Mouse (Mus musculus): ENCODE results near the gene Pias4.

Gene Pias4

GRCm38 (mm10) chr10:81137252-81138130, 30.2 kb downstream of the Pias4 start:
- DNase-seq: peak; percentile 99

- no peak for DNase-seq
Observed at GRCm38 (mm10) chr10:81136706-81137231, 31.0 kb downstream of the Pias4 start.

- DNase-seq: peak; percentile 89
Observed at GRCm38 (mm10) chr10:81135831-81136705, 31.7 kb downstream of the Pias4 start.

GRCm38 (mm10) chr10:81134966-81135681, 32.6 kb downstream of the Pias4 start, which contains the start of gene Zbtb7a:
Zbtb7a (plus strand) TSS chr10:81135220.
- peak; percentile 53 for DNase-seq

- DNase-seq: peak; percentile 19
Observed at GRCm38 (mm10) chr10:81134181-81134587, 33.5 kb downstream of the Pias4 start.

- DNase-seq: no peak
Observed at GRCm38 (mm10) chr10:81123500-81123899, 44.2 kb downstream of the Pias4 start.

GRCm38 (mm10) chr10:81122889-81123288, 44.8 kb downstream of the Pias4 start:
- DNase-seq: no peak

- no peak for DNase-seq
Observed at GRCm38 (mm10) chr10:81120650-81121049, 47.1 kb downstream of the Pias4 start.

GRCm38 (mm10) chr10:81119625-81120024, 48.1 kb downstream of the Pias4 start:
- DNase-seq: no peak

GRCm38 (mm10) chr10:81112946-81113345, 54.8 kb downstream of the Pias4 start:
- DNase-seq: no peak

GRCm38 (mm10) chr10:81106113-81106721, 61.5 kb downstream of the Pias4 start:
- DNase-seq: peak; percentile 94

GRCm38 (mm10) chr10:81105565-81106112, 62.1 kb downstream of the Pias4 start, which contains the start of gene Map2k2:
Map2k2 (plus strand) TSS chr10:81105915.
- DNase-seq: peak; percentile 98

Measured in retina, postnatal 1 day (tissue).